Mouse (Mus musculus): ENCODE results near the gene Magi1. TPM values are rescaled to one million over a fixed set of nuclear protein-coding genes. Genes with fewer than 3 reads are reported as not detected.

The Magi1 gene
- polyA plus RNA-seq, 1 experiment, result 16.3 TPM

- H3K4me1 ChIP-seq (ENCODE audit: control insufficient read depth, insufficient read depth, low read length), result peaks cover 3% of the 10 kb centered on the region; the same call in 1 of the 2 replicates
- H3K27ac ChIP-seq (ENCODE audit: insufficient read depth, low read length), result no peak overlapping the region
- TF ChIP-seq POLR2A (IDR thresholded peaks at IDR 0.05; ENCODE audit: low read depth, low read length) (no peak), CTCF (IDR thresholded peaks at IDR 0.05; ENCODE audit: borderline replicate concordance, insufficient read depth, low read length) (no peak)
- H3K4me3 ChIP-seq (ENCODE audit: insufficient read depth, low read length), result no peak overlapping the region
These were observed 554.0 kb downstream of the Magi1 start for GRCm38 (mm10) chr6:93729702-93730101.

GRCm38 (mm10) chr6:93728791-93729190 is 554.9 kb downstream of the Magi1 start:
- Histone ChIP-seq H3K27ac (ENCODE audit: insufficient read depth, low read length) (no peak overlapping the region), H3K4me3 (ENCODE audit: insufficient read depth, low read length) (no peak overlapping the region)
- no peak for TF ChIP-seq POLR2A (IDR thresholded peaks at IDR 0.05; ENCODE audit: low read depth, low read length)
- no peak for TF ChIP-seq CTCF (IDR thresholded peaks at IDR 0.05; ENCODE audit: borderline replicate concordance, insufficient read depth, low read length)

DNA sequence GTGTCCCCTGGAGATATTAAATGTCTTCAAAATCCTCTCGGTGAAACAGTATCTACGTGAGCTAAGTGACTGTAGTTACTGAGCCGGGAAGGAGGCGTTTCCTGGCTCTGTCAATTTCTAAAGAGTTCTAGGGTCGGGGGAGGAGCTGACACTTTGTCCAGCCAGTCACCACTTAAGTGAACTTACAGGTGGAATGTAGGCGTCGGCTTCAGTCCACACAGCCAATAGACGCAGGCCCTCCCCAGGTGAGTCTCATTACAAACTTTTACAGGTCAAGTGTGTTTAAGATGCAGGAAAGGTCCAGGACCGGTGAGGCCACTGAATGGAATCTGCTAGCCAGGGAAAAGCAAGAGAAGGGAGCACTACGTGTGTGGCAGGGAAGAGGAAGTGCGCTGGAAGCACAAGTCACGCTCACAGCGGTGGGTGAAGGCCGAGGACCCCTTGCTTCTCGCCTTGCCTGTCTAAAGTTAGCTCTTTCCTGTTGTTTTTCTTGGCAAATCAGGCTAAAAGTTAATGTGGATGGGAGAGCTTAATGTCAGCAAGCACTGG is 556.0 kb downstream of the Magi1 start:
- Histone ChIP-seq H3K4me1 (ENCODE audit: control insufficient read depth, insufficient read depth, low read length) (peaks cover 3% of the 10 kb centered on the region; the same call in 1 of the 2 replicates), H3K4me3 (ENCODE audit: insufficient read depth, low read length) (no peak overlapping the region), H3K27ac (ENCODE audit: insufficient read depth, low read length) (no peak overlapping the region)
- no peak for TF ChIP-seq CTCF (IDR thresholded peaks at IDR 0.05; ENCODE audit: borderline replicate concordance, insufficient read depth, low read length)
- TF ChIP-seq POLR2A (IDR thresholded peaks at IDR 0.05; ENCODE audit: low read depth, low read length), result no peak

More at GRCm38 (mm10) chr6:93728791-93729190, 554.9 kb downstream of the Magi1 start:
- peaks cover 3% of the 10 kb centered on the region; the same call in 1 of the 2 replicates for H3K4me1 ChIP-seq (ENCODE audit: control insufficient read depth, insufficient read depth, low read length)

- peak; percentile 52; the same call in 1 of the 2 replicates for TF ChIP-seq CTCF (IDR thresholded peaks at IDR 0.05; ENCODE audit: borderline replicate concordance, insufficient read depth, low read length)
- TF ChIP-seq POLR2A (IDR thresholded peaks at IDR 0.05; ENCODE audit: low read depth, low read length), result no peak
- Histone ChIP-seq H3K4me1 (ENCODE audit: control insufficient read depth, insufficient read depth, low read length) (peaks cover 3% of the 10 kb centered on the region; the same call in 1 of the 2 replicates), H3K4me3 (ENCODE audit: insufficient read depth, low read length) (no peak overlapping the region), H3K27ac (ENCODE audit: insufficient read depth, low read length) (no peak overlapping the region)
These were observed 556.8 kb downstream of the Magi1 start for GRCm38 (mm10) chr6:93726829-93727455.

DNA sequence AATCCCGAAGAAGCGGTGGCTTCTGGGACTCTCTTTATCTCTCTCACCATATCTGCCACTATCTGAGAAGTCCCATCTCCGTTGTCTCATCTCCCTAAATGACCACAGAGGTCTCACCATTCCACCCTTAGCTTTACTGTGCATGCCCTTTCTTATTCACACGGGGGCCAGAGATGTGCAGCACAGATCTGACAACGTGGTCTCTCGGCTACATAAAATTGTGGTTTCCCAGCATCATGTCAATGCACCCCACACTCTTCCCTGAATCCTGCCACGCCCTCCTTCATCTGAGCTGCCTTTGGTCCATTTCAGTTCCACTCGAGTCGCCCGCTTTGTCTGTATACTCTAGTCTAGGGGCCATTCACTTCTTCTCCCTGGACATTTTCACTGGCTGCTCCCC is 557.6 kb downstream of the Magi1 start:
- Histone ChIP-seq H3K4me3 (ENCODE audit: insufficient read depth, low read length) (no peak overlapping the region), H3K4me1 (ENCODE audit: control insufficient read depth, insufficient read depth, low read length) (peaks cover 3% of the 10 kb centered on the region; the same call in 1 of the 2 replicates)
- TF ChIP-seq POLR2A (IDR thresholded peaks at IDR 0.05; ENCODE audit: low read depth, low read length) (no peak), CTCF (IDR thresholded peaks at IDR 0.05; ENCODE audit: borderline replicate concordance, insufficient read depth, low read length) (no peak)

DNA sequence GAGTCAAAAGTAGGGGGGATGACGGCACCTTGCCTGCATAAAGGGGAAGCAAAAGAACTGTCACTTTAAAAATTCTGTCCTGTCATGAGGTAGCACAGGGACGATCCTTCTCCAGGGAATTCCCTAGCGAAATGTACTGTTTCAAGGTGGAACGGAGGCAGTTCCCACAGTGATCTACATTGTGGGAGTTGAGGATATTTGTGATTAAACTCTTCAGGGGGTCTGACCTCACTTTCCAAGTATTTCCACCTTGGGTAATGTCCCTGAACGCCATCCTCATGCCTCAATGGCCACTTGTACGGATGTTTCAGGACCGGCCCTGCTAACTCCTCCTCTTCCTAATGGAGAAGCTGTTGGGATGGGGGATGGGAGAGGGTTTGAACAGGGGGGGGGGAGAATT is 559.0 kb downstream of the Magi1 start:
- H3K27ac ChIP-seq (ENCODE audit: insufficient read depth, low read length), result no peak overlapping the region
- TF ChIP-seq POLR2A (IDR thresholded peaks at IDR 0.05; ENCODE audit: low read depth, low read length) (no peak), CTCF (IDR thresholded peaks at IDR 0.05; ENCODE audit: borderline replicate concordance, insufficient read depth, low read length) (no peak)
- H3K4me3 ChIP-seq (ENCODE audit: insufficient read depth, low read length), result no peak overlapping the region
- H3K4me1 ChIP-seq (ENCODE audit: control insufficient read depth, insufficient read depth, low read length), result peaks cover 3% of the 10 kb centered on the region; the same call in 1 of the 2 replicates

More for the DNA sequence above, 557.6 kb downstream of the Magi1 start:
- H3K27ac ChIP-seq (ENCODE audit: insufficient read depth, low read length), result no peak overlapping the region

GRCm38 (mm10) chr6:93723226-93723625 is 560.5 kb downstream of the Magi1 start:
- Histone ChIP-seq H3K4me3 (ENCODE audit: insufficient read depth, low read length) (no peak overlapping the region), H3K4me1 (ENCODE audit: control insufficient read depth, insufficient read depth, low read length) (peaks cover 3% of the 10 kb centered on the region; the same call in 1 of the 2 replicates), H3K27ac (ENCODE audit: insufficient read depth, low read length) (no peak overlapping the region)
- TF ChIP-seq POLR2A (IDR thresholded peaks at IDR 0.05; ENCODE audit: low read depth, low read length) (no peak), CTCF (IDR thresholded peaks at IDR 0.05; ENCODE audit: borderline replicate concordance, insufficient read depth, low read length) (no peak)

DNA sequence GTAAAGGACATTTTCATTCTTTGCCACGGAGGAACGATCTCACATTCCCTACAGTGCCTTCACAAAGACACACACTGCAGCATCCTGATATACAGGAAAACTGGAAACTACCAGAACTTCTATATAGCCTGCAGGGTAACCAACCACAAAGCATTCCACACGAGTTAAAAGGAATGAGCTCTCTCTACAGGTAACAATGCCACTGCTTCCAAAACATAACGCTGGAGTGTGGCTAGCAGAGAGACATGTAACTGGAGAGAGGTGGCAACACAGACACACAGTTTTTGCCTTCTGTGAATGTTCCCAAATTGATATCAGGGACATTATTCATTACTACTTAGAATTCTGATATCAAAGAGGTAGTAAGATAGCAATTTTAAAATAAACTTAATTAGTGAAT is 564.2 kb downstream of the Magi1 start:
- no peak for TF ChIP-seq POLR2A (IDR thresholded peaks at IDR 0.05; ENCODE audit: low read depth, low read length)
- TF ChIP-seq CTCF (IDR thresholded peaks at IDR 0.05; ENCODE audit: borderline replicate concordance, insufficient read depth, low read length), result no peak
- Histone ChIP-seq H3K4me1 (ENCODE audit: control insufficient read depth, insufficient read depth, low read length) (no peaks in the 10 kb centered on the region), H3K27ac (ENCODE audit: insufficient read depth, low read length) (no peak overlapping the region), H3K4me3 (ENCODE audit: insufficient read depth, low read length) (no peak overlapping the region)

DNA sequence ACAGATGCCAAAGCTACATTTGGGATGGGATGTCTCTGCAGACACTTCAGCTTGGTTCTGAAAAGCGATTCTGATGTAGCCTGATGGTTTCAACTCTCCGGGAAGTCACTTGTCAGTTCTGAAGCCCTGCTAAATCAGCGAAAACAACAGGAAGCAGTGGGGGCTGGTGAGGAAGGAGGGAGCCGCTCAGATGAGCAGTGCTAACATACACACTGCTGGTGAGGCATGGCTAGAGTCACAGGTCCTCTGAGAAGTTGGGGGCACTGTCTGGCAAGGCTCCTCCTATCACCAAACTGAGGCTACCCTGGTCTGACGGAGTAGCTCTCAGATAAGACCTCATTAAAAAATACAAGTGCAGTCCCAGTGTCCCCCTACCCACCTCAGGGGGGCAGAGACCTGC is 565.3 kb downstream of the Magi1 start:
- no peak overlapping the region for H3K4me3 ChIP-seq (ENCODE audit: insufficient read depth, low read length)
- H3K4me1 ChIP-seq (ENCODE audit: control insufficient read depth, insufficient read depth, low read length), result no peaks in the 10 kb centered on the region
- no peak overlapping the region for H3K27ac ChIP-seq (ENCODE audit: insufficient read depth, low read length)
- no peak for TF ChIP-seq CTCF (IDR thresholded peaks at IDR 0.05; ENCODE audit: borderline replicate concordance, insufficient read depth, low read length)
- TF ChIP-seq POLR2A (IDR thresholded peaks at IDR 0.05; ENCODE audit: low read depth, low read length), result no peak

GRCm38 (mm10) chr6:93717826-93718375 is 565.8 kb downstream of the Magi1 start:
- Histone ChIP-seq H3K27ac (ENCODE audit: insufficient read depth, low read length) (no peak overlapping the region), H3K4me3 (ENCODE audit: insufficient read depth, low read length) (no peak overlapping the region), H3K4me1 (ENCODE audit: control insufficient read depth, insufficient read depth, low read length) (no peaks in the 10 kb centered on the region)
- TF ChIP-seq POLR2A (IDR thresholded peaks at IDR 0.05; ENCODE audit: low read depth, low read length) (no peak), CTCF (IDR thresholded peaks at IDR 0.05; ENCODE audit: borderline replicate concordance, insufficient read depth, low read length) (no peak)
